Mouse (Mus musculus) CD4-positive, CD25-positive, alpha-beta regulatory T cell, adult 4 months (primary cell): ENCODE measurements around the gene Sugp2. TPM values are rescaled to one million over a fixed set of nuclear protein-coding genes. Genes with fewer than 3 reads are reported as not detected.

Experiments
- ATAC-seq: one replicate; pipeline ENCODE4 v1.8.0; 2017
- polyA plus RNA-seq, 2 experiments: library from polyadenylated mRNA; unstranded; fragments of 100-300 nt; shearing (Covaris generic); gene quantifications; one replicate each; pipeline ENCODE4 v1.2.1; 2017

Sugp2 gene
- polyA plus RNA-seq, 2 experiments from 2014 or later, result 19.9 to 35.1 TPM

GRCm38 (mm10) chr8:70222041-70222440, 12.0 kb upstream of the Sugp2 start:
- no peak for ATAC-seq

GRCm38 (mm10) chr8:70223341-70223740, 10.7 kb upstream of the Sugp2 start:
- ATAC-seq, result no peak

GRCm38 (mm10) chr8:70227997-70228396, 6.0 kb upstream of the Sugp2 start:
- no peak for ATAC-seq

GRCm38 (mm10) chr8:70230837-70231236, 3.2 kb upstream of the Sugp2 start:
- ATAC-seq, result no peak

GRCm38 (mm10) chr8:70233606-70234005, 420 bp upstream of the Sugp2 start:
- no peak for ATAC-seq

- no peak for ATAC-seq
Observed at GRCm38 (mm10) chr8:70234781-70235128, 729 bp downstream of the Sugp2 start.

- no peak for ATAC-seq
Observed at GRCm38 (mm10) chr8:70237842-70238241, 3.8 kb downstream of the Sugp2 start.

- ATAC-seq, result no peak
Observed at GRCm38 (mm10) chr8:70240642-70241041, 6.6 kb downstream of the Sugp2 start.

- no peak for ATAC-seq
Observed at GRCm38 (mm10) chr8:70246622-70247021, 12.6 kb downstream of the Sugp2 start.

- no peak for ATAC-seq
Observed at GRCm38 (mm10) chr8:70247841-70248240, 13.8 kb downstream of the Sugp2 start.

GRCm38 (mm10) chr8:70254628-70255027, 20.6 kb downstream of the Sugp2 start:
- no peak for ATAC-seq

GRCm38 (mm10) chr8:70257456-70257855, 23.4 kb downstream of the Sugp2 start:
- ATAC-seq, result no peak

GRCm38 (mm10) chr8:70258600-70258999, 24.6 kb downstream of the Sugp2 start:
- ATAC-seq, result no peak

GRCm38 (mm10) chr8:70259043-70259442, 25.0 kb downstream of the Sugp2 start:
- ATAC-seq, result no peak

GRCm38 (mm10) chr8:70267674-70268073, 33.6 kb downstream of the Sugp2 start:
- no peak for ATAC-seq

GRCm38 (mm10) chr8:70268311-70268710, 34.3 kb downstream of the Sugp2 start:
- ATAC-seq, result no peak

GRCm38 (mm10) chr8:70268799-70269565, 35.0 kb downstream of the Sugp2 start:
- ATAC-seq, result no peak

GRCm38 (mm10) chr8:70272949-70273348, 38.9 kb downstream of the Sugp2 start:
- ATAC-seq, result peak; percentile 32

- ATAC-seq, result no peak
Observed at GRCm38 (mm10) chr8:70274350-70274749, 40.3 kb downstream of the Sugp2 start.

GRCm38 (mm10) chr8:70276476-70276875, 42.5 kb downstream of the Sugp2 start:
- ATAC-seq, result no peak

- no peak for ATAC-seq
Observed at GRCm38 (mm10) chr8:70278175-70278574, 44.1 kb downstream of the Sugp2 start.

- no peak for ATAC-seq
Observed at GRCm38 (mm10) chr8:70279266-70279665, 45.2 kb downstream of the Sugp2 start.

- ATAC-seq, result no peak
Observed at GRCm38 (mm10) chr8:70281001-70281400, 47.0 kb downstream of the Sugp2 start.

GRCm38 (mm10) chr8:70282603-70283135, 48.6 kb downstream of the Sugp2 start, which contains the start of gene Homer3:
Gene Homer3, plus strand, starts transcription at chr8:70282827.
- ATAC-seq, result peak; percentile 86
